ENCODE assay signal across 30 mouse cellular contexts in genomic region chr9:112861136-112861535, GRCm38 (mm10).
DNase-seq lines count a peak whose midpoint lies in the region; ATAC-seq and TF ChIP-seq lines count a peak whose summit lies in the region.
"Had no signal": no experiment of that assay in that cellular context is flagged by ENCODE, and none has a peak within 500 bp of the region (broad histone marks: within the 10 kb centered on the region; RNA-seq: fewer than 3 reads in every experiment).

No protein-coding gene starts in this region.

- H3K4me1 ChIP-seq in forebrain, embryonic 14.5 days (ENCODE audit: control insufficient read depth, insufficient read depth, low read length) = peaks cover 3% of the 10 kb centered on the region; the same call in 1 of the 2 replicates
- no peaks in the 10 kb centered on the region for H3K4me1 ChIP-seq in forebrain, embryonic 11.5 days (replicated peaks; ENCODE audit: control insufficient read depth, insufficient read depth, low read length)
- peaks cover 8% of the 10 kb centered on the region; the same call in 1 of the 2 replicates for H3K4me1 ChIP-seq in midbrain, postnatal 0 days (ENCODE audit: insufficient read depth, low read length)
- H3K4me1 ChIP-seq in midbrain, embryonic 10.5 days = peaks cover 7% of the 10 kb centered on the region; the same call in 1 of the 2 replicates
- H3K4me1 ChIP-seq in heart, embryonic 11.5 days (ENCODE audit: control insufficient read depth, insufficient read depth, low read length) = 0 out of 2 replicates have a peak, but pooled peaks cover 2% of the 10 kb centered on the region
- H3K4me1 ChIP-seq: embryonic facial prominence, embryonic 12.5 days; forebrain, embryonic 10.5 days; stomach, embryonic 15.5 days had no signal

- no peak overlapping the region for H3K4me3 ChIP-seq in forebrain, embryonic 14.5 days (ENCODE audit: low read depth, low read length)
- H3K4me3 ChIP-seq in forebrain, embryonic 11.5 days (ENCODE audit: low read depth, low read length) = no peak overlapping the region
- no peak overlapping the region for H3K4me3 ChIP-seq in layer of hippocampus, adult 2 months
- H3K4me3 ChIP-seq in midbrain, postnatal 0 days (ENCODE audit: low read depth, low read length) = no peak overlapping the region
- no peak overlapping the region for H3K4me3 ChIP-seq in midbrain, embryonic 10.5 days
- H3K4me3 ChIP-seq in myocyte = no peak overlapping the region
- no peak overlapping the region for H3K4me3 ChIP-seq in heart, embryonic 11.5 days (ENCODE audit: low read depth, low read length)
- H3K4me3 ChIP-seq: embryonic facial prominence, embryonic 12.5 days; forebrain, embryonic 10.5 days; heart, embryonic 12.5 days; neural tube, embryonic 15.5 days; stomach, embryonic 15.5 days had no signal

- no peaks in the 10 kb centered on the region for H3K9me3 ChIP-seq in forebrain, embryonic 14.5 days (replicated peaks; ENCODE audit: control insufficient read depth, low read length)
- H3K9me3 ChIP-seq in forebrain, embryonic 11.5 days (ENCODE audit: control insufficient read depth, low read length) = no peaks in the 10 kb centered on the region
- H3K9me3 ChIP-seq in midbrain, postnatal 0 days (ENCODE audit: low read length) = no peaks in the 10 kb centered on the region
- no peaks in the 10 kb centered on the region for H3K9me3 ChIP-seq in midbrain, embryonic 10.5 days (replicated peaks)
- no peaks in the 10 kb centered on the region for H3K9me3 ChIP-seq in heart, embryonic 11.5 days (replicated peaks; ENCODE audit: control insufficient read depth, low read length)
- H3K9me3 ChIP-seq: embryonic facial prominence, embryonic 12.5 days; forebrain, embryonic 10.5 days; heart, embryonic 12.5 days; neural tube, embryonic 15.5 days; stomach, embryonic 15.5 days had no signal

- no peak overlapping the region for H3K9ac ChIP-seq in forebrain, embryonic 14.5 days (ENCODE audit: low read length)
- H3K9ac ChIP-seq in forebrain, embryonic 11.5 days (ENCODE audit: low read length) = no peak overlapping the region
- H3K9ac ChIP-seq in midbrain, postnatal 0 days (replicated peaks; ENCODE audit: low read length, poor library complexity, severe bottlenecking) = no peak overlapping the region
- no peak overlapping the region for H3K9ac ChIP-seq in heart, embryonic 11.5 days (ENCODE audit: low read depth, low read length)
- H3K9ac ChIP-seq: embryonic facial prominence, embryonic 12.5 days; heart, embryonic 12.5 days; hindbrain, embryonic 14.5 days; liver, embryonic 14.5 days; neural tube, embryonic 15.5 days; stomach, embryonic 15.5 days had no signal

- no peak for TF ChIP-seq CTCF in layer of hippocampus, adult 2 months (conservative IDR thresholded peaks at IDR 0.05)
- TF ChIP-seq CTCF in midbrain, postnatal 0 days (IDR thresholded peaks at IDR 0.05) = no peak

- no peak overlapping the region for H3ac ChIP-seq in myocyte (ENCODE audit: control insufficient read depth, insufficient read length)

- ATAC-seq in forebrain, embryonic 14.5 days = no peak
- no peak for ATAC-seq in forebrain, embryonic 11.5 days (replicated peaks; ENCODE audit: low FRiP score)
- no peak for ATAC-seq in midbrain, postnatal 0 days (ENCODE audit: low FRiP score)
- ATAC-seq in heart, embryonic 11.5 days (replicated peaks; ENCODE audit: insufficient number of reproducible peaks, low FRiP score, low TSS enrichment) = no peak
- ATAC-seq: inflammation-experienced regulatory T-cells, adult 6 months had no signal

- no peak for TF ChIP-seq POLR2A in myocyte (IDR thresholded peaks at IDR 0.05; ENCODE audit: insufficient read length, low read depth)

- WGBS in forebrain, embryonic 14.5 days = 68% methylated on average over 8 of the region's 8 CpGs
- WGBS in forebrain, embryonic 11.5 days = 77% methylated on average over 8 of the region's 8 CpGs
- WGBS in midbrain, postnatal 0 days = 22% methylated on average over 8 of the region's 8 CpGs
- 58% methylated on average over 8 of the region's 8 CpGs for WGBS in midbrain, embryonic 10.5 days
- WGBS in heart, embryonic 11.5 days (ENCODE audit: insufficient replicate concordance) = 47% methylated on average over 8 of the region's 8 CpGs

- no peak overlapping the region for H3K4me2 ChIP-seq in forebrain, embryonic 14.5 days (ENCODE audit: low read length)
- no peak overlapping the region for H3K4me2 ChIP-seq in forebrain, embryonic 11.5 days (ENCODE audit: low read depth, low read length, severe bottlenecking)
- H3K4me2 ChIP-seq in midbrain, postnatal 0 days (ENCODE audit: low read depth, low read length, poor library complexity, severe bottlenecking) = no peak overlapping the region
- H3K4me2 ChIP-seq in myocyte (ENCODE audit: low read depth) = peak overlapping the region; percentile 1
- no peak overlapping the region for H3K4me2 ChIP-seq in heart, embryonic 11.5 days
- H3K4me2 ChIP-seq: embryonic facial prominence, embryonic 12.5 days; heart, embryonic 12.5 days; hindbrain, embryonic 14.5 days; neural tube, embryonic 15.5 days; stomach, embryonic 15.5 days had no signal

- H3K36me3 ChIP-seq in forebrain, embryonic 14.5 days (ENCODE audit: control insufficient read depth, insufficient read depth, low read length) = no peaks in the 10 kb centered on the region
- no peaks in the 10 kb centered on the region for H3K36me3 ChIP-seq in forebrain, embryonic 11.5 days (ENCODE audit: control insufficient read depth, insufficient read depth, low read length)
- H3K36me3 ChIP-seq in midbrain, postnatal 0 days (ENCODE audit: insufficient read depth, low read length) = no peaks in the 10 kb centered on the region
- no peaks in the 10 kb centered on the region for H3K36me3 ChIP-seq in midbrain, embryonic 10.5 days
- H3K36me3 ChIP-seq in myocyte (ENCODE audit: control insufficient read depth, insufficient read depth) = no peaks in the 10 kb centered on the region
- H3K36me3 ChIP-seq in heart, embryonic 11.5 days (ENCODE audit: control insufficient read depth, insufficient read depth, low read length) = no peaks in the 10 kb centered on the region
- H3K36me3 ChIP-seq: embryonic facial prominence, embryonic 12.5 days; forebrain, embryonic 10.5 days; heart, embryonic 12.5 days; neural tube, embryonic 15.5 days; stomach, embryonic 15.5 days had no signal

- H3K27ac ChIP-seq in forebrain, embryonic 14.5 days (ENCODE audit: low read depth, low read length) = no peak overlapping the region
- no peak overlapping the region for H3K27ac ChIP-seq in forebrain, embryonic 11.5 days (ENCODE audit: low read depth, low read length)
- H3K27ac ChIP-seq in layer of hippocampus, adult 2 months = peak overlapping the region; percentile 67
- H3K27ac ChIP-seq in midbrain, postnatal 0 days (ENCODE audit: low read depth, low read length) = 0 out of 2 replicates have a peak overlapping the region, but pooled peaks have one; percentile 32
- H3K27ac ChIP-seq in midbrain, embryonic 10.5 days (replicated peaks) = no peak overlapping the region
- H3K27ac ChIP-seq in heart, embryonic 11.5 days (ENCODE audit: low read depth, low read length) = no peak overlapping the region
- H3K27ac ChIP-seq: embryonic facial prominence, embryonic 12.5 days; forebrain, embryonic 10.5 days; hindbrain, embryonic 14.5 days; liver, embryonic 14.5 days; macrophage; neural tube, embryonic 15.5 days; stomach, embryonic 15.5 days had no signal

- peak; percentile 14 for DNase-seq in forebrain, embryonic 14.5 days (ENCODE audit: low spot score)
- no peak for DNase-seq in forebrain, embryonic 11.5 days (ENCODE audit: low spot score)
- DNase-seq in layer of hippocampus, adult 2 months (ENCODE audit: low spot score in 2 of 2) = peak in 1 of 2 experiments; percentile 39
- no peak for DNase-seq in layer of hippocampus, adult 11-12 months (ENCODE audit: low spot score)
- DNase-seq in midbrain, postnatal 0 days (ENCODE audit: low spot score) = peak; percentile 21
- no peak for DNase-seq in midbrain, embryonic 10.5 days (ENCODE audit: low spot score)
- DNase-seq: adrenal gland, adult 8-10 months; cerebellum, adult 11 months; cerebellum, adult 9-11 months; embryo, embryonic 11 days; gastrocnemius, postnatal 14 days; heart, postnatal 4 days; kidney, adult 11 months; kidney, postnatal 14 days; liver; lung, adult 2 months; lung, postnatal 10 days; thymus, postnatal 25 days had no signal

- no peaks in the 10 kb centered on the region for H3K79me2 ChIP-seq in myocyte (ENCODE audit: control insufficient read depth, insufficient read depth)

- H3K27me3 ChIP-seq in forebrain, embryonic 14.5 days (replicated peaks; ENCODE audit: control insufficient read depth, insufficient read depth, low read length) = no peaks in the 10 kb centered on the region
- no peaks in the 10 kb centered on the region for H3K27me3 ChIP-seq in forebrain, embryonic 11.5 days (ENCODE audit: control insufficient read depth, insufficient read depth, low read length)
- no peaks in the 10 kb centered on the region for H3K27me3 ChIP-seq in midbrain, postnatal 0 days (ENCODE audit: insufficient read depth, low read length)
- peaks cover 43% of the 10 kb centered on the region for H3K27me3 ChIP-seq in midbrain, embryonic 10.5 days (ENCODE audit: low read depth, poor library complexity, severe bottlenecking)
- H3K27me3 ChIP-seq in myocyte (ENCODE audit: control insufficient read depth, insufficient read depth, insufficient read length) = no peaks in the 10 kb centered on the region
- no peaks in the 10 kb centered on the region for H3K27me3 ChIP-seq in heart, embryonic 11.5 days (ENCODE audit: control insufficient read depth, insufficient read depth, low read length)
- H3K27me3 ChIP-seq: CH12.LX; embryonic facial prominence, embryonic 12.5 days; heart, embryonic 12.5 days; neural tube, embryonic 15.5 days; stomach, embryonic 15.5 days had no signal

TF ChIP-seq in myocyte, 11 proteins besides CTCF, POLR2A, EP300 and RAD21:
- TF ChIP-seq MYOG (IDR thresholded peaks at IDR 0.05; ENCODE audit: control insufficient read depth in 1 of 3, insufficient read depth in 1 of 3, insufficient read length in 2 of 3, low read depth in 2 of 3) (no peak), POLR2AphosphoS2 (IDR thresholded peaks at IDR 0.05; ENCODE audit: insufficient read length, low read depth) (no peak), TCF3 (IDR thresholded peaks at IDR 0.05; ENCODE audit: insufficient read length, low read depth) (no peak), CEBPB (IDR thresholded peaks at IDR 0.05; ENCODE audit: insufficient read depth, poor library complexity, severe bottlenecking) (no peak), MAX (IDR thresholded peaks at IDR 0.05; ENCODE audit: low read depth) (no peak), USF1 (IDR thresholded peaks at IDR 0.05; ENCODE audit: low read depth) (no peak), E2F4 (IDR thresholded peaks at IDR 0.05; ENCODE audit: insufficient read depth) (no peak), TCF12 (IDR thresholded peaks at IDR 0.05; ENCODE audit: insufficient read depth, poor library complexity, severe bottlenecking) (no peak), MYOD1 (IDR thresholded peaks at IDR 0.05; ENCODE audit: control insufficient read depth in 1 of 3, insufficient read length in 2 of 3, low read depth in 2 of 3) (no peak), SRF (IDR thresholded peaks at IDR 0.05; ENCODE audit: control insufficient read depth, insufficient read length, low read depth) (no peak), REST (IDR thresholded peaks at IDR 0.05; ENCODE audit: insufficient read depth, insufficient read length) (no peak)

Comparison
In these comparisons a context has a peak if more than half of its experiments do, and no peak if none do; other contexts are left out.
1. DNase-seq: peak in forebrain, embryonic 14.5 days (single experiment) and midbrain, postnatal 0 days (single experiment); none in forebrain, embryonic 11.5 days (single experiment), layer of hippocampus, adult 11-12 months (single experiment) and midbrain, embryonic 10.5 days (single experiment).
2. H3K27ac ChIP-seq: peak in layer of hippocampus, adult 2 months (single experiment) and midbrain, postnatal 0 days (single experiment); none in forebrain, embryonic 14.5 days (single experiment), forebrain, embryonic 11.5 days (single experiment), midbrain, embryonic 10.5 days (single experiment) and heart, embryonic 11.5 days (single experiment).